Mouse (Mus musculus) heart, embryonic 10.5 days (tissue): ENCODE measurements around the gene Hyal2. TPM values are rescaled to one million over a fixed set of nuclear protein-coding genes. Genes with fewer than 3 reads are reported as not detected.

ENCODE experiments used
- DNase-seq: peaks from one replicate; pipeline ENCODE4 v3.0.0-alpha.2; 2017; ENCODE audit warnings: low spot score
- H3K27ac ChIP-seq: fragments of 300-500 bp; sonication (generic); 2 replicates; pipeline ENCODE4 v1.5.1; 2016; ENCODE audit warnings: mild to moderate bottlenecking
- H3K27me3 ChIP-seq: fragments of 300-500 bp; sonication (generic); 2 replicates; pipeline ENCODE4 v1.6.1; 2016; ENCODE audit warnings: mild to moderate bottlenecking; ENCODE audit not compliant: poor library complexity, insufficient read depth, severe bottlenecking
- H3K36me3 ChIP-seq: fragments of 300-500 bp; sonication (generic); 2 replicates; pipeline ENCODE4 v1.6.1; 2016; ENCODE audit warnings: mild to moderate bottlenecking, moderate library complexity
- H3K4me1 ChIP-seq: fragments of 300-500 bp; sonication (generic); 2 replicates; pipeline ENCODE4 v1.6.1; 2016; ENCODE audit warnings: mild to moderate bottlenecking
- H3K4me3 ChIP-seq: fragments of 300-500 bp; sonication (generic); 2 replicates; pipeline ENCODE4 v1.5.1; 2016; ENCODE audit warnings: mild to moderate bottlenecking, moderate library complexity
- H3K9me3 ChIP-seq: fragments of 300-500 bp; sonication (generic); 2 replicates; pipeline ENCODE4 v1.6.1; 2016; ENCODE audit warnings: mild to moderate bottlenecking, moderate library complexity
- WGBS: fragments of 180-500 bp; shearing (Covaris S2); methylation state at CpG from one replicate; pipeline ENCODE4 v1.1.7; 2016; 5-methylcytosine and 5-hydroxymethylcytosine counted together
- polyA plus RNA-seq: library from polyadenylated mRNA; unstranded; fragments of >200 nt; fragmentation: Nextera tagmentation; extraction: Ambion mirVana; gene quantifications from 2 replicates; pipeline ENCODE4 v1.2.1, GENCODE M21; 2016

Hyal2 gene
- polyA plus RNA-seq, 1 experiment from 2014 or later = 128 TPM

DNA sequence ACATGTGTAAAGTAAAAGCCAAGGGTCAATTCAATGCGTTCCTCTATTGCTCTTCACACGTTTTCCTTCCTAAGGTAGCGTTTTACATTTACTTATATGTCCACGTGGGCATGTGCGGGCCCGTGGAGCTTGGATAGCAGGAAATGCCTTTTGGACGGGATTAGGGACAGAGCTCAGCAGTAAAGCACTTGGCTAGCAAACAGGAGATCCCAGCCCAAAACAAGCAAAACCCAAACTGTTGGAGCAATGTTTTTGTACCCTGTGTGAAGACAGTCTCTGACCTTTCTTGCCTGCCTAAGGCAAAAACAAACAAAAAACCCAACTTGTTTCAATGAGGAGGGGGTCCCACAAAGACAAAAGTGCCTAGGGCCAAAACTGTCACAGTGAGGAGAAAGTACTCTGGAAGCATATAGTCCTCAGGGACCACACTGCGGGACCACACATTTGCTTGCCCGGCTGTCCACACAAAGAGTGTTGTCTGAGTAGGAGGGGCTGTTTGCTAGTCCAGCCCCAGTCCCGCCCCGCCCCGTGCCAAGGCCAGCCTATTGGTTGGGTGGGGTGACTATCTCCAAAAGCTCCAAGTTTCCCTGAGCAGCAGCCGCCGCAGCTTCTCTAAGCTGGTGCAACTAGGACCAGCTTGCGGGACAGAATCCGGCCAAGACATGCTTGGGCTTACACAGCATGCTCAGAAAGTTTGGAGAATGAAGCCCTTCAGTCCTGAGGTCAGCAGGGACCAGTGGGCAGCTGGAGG, 8.8 kb downstream of the Hyal2 start, which contains the start of gene Hyal1:
Gene Hyal1, plus strand, starts transcription at position 571 of the 751 bp plus-strand sequence.
- H3K4me1 ChIP-seq = peaks cover 58% of the 10 kb centered on the region
- H3K27ac ChIP-seq = peak within 1 kb of the TSS; percentile 8
- H3K36me3 ChIP-seq = peaks cover 31% of the 10 kb centered on the region

DNA sequence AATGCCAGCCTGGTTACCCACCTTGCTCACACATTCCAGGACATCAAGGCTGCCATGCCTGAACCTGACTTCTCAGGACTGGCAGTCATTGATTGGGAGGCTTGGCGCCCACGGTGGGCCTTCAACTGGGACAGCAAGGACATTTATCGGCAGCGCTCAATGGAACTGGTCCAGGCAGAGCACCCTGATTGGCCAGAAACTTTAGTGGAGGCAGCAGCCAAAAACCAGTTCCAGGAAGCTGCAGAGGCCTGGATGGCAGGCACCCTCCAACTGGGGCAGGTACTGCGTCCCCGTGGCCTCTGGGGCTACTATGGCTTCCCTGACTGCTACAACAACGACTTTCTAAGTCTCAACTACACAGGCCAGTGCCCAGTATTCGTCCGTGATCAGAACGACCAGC, 10.1 kb downstream of the Hyal2 start:
- no peak overlapping the region for H3K4me3 ChIP-seq
- 88% methylated on average over 10 of the region's 10 CpGs for WGBS

More for the DNA sequence above, 8.8 kb downstream of the Hyal2 start, which contains the start of gene Hyal1:
- Histone ChIP-seq H3K9me3 (no peaks in the 10 kb centered on the region), H3K27me3 (no peaks in the 10 kb centered on the region), H3K4me3 (peak within 1 kb of the TSS; percentile 54)
- 24% methylated on average over 16 of the region's 16 CpGs for WGBS
- peak; percentile 95 for DNase-seq

DNA sequence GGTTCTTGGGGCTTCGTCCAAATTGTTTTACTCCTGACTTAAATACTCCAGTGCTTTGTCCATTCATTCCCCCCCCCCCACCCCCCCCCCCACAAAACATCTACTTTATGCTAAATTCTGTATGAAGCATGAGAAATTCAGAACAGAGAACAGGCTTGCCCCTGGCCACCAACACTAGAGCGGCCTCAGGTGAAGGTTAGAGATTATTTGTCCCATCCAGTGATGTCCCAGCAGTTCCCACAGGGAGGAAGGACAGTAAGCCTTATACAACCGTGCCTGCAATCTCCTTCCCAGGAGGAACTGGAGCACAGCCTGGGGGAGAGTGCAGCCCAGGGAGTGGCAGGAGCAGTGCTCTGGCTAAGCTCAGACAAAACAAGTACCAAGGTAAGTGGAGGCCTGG, 10.8 kb downstream of the Hyal2 start, which contains the start of gene Naa80:
Gene Naa80, plus strand, starts transcription at position 301 of the 400 bp plus-strand sequence.
- Histone ChIP-seq H3K27ac (0 out of 2 replicates have a peak within 1 kb of the TSS, but pooled peaks have one; percentile 25), H3K27me3 (no peaks in the 10 kb centered on the region), H3K4me1 (peaks cover 67% of the 10 kb centered on the region), H3K9me3 (no peaks in the 10 kb centered on the region), H3K4me3 (no peak within 1 kb of the TSS; the same call in 1 of the 2 replicates), H3K36me3 (peaks cover 22% of the 10 kb centered on the region)
- no peak for DNase-seq
- 69% methylated on average over 3 of the region's 3 CpGs for WGBS

More for the DNA sequence above, 10.1 kb downstream of the Hyal2 start:
- Histone ChIP-seq H3K36me3 (peaks cover 21% of the 10 kb centered on the region), H3K4me1 (peaks cover 63% of the 10 kb centered on the region), H3K27ac (no peak overlapping the region), H3K9me3 (no peaks in the 10 kb centered on the region), H3K27me3 (no peaks in the 10 kb centered on the region)
- no peak for DNase-seq

DNA sequence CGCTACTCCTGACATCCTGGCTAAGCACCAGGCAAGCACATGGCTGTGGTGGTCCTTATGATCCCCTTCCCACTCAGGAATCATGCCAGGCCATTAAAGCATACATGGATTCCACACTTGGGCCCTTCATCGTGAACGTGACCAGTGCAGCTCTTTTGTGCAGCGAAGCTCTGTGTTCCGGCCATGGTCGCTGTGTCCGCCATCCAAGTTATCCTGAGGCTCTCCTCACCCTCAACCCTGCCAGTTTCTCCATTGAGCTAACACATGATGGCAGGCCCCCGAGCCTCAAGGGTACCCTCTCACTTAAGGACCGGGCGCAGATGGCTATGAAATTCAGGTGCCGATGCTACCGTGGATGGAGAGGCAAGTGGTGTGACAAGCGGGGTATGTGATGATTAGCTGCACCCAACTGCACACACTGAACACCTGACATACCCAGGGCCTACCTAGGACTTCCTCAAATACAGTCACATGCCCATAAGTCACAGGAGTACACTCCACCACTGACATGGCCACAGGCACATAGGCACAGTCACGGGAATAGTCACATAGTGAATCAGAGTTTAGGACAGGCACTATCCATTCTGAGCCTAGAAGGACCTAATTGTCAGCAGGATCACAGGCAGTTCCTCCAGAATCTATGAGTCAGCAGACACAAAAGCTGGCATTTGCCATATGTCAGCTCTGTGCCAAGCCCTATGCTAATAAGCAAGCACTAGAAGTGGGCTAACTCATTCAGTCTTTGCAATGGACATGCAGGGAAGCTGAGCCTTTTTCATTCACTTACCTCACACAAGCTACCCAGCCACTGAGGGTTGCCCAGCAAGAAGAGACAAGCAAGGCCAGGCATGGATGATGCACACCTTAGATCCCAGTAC, 11.5 kb downstream of the Hyal2 start:
- Histone ChIP-seq H3K27me3 (no peaks in the 10 kb centered on the region), H3K4me3 (no peak overlapping the region), H3K36me3 (peaks cover 21% of the 10 kb centered on the region), H3K4me1 (peaks cover 67% of the 10 kb centered on the region), H3K9me3 (no peaks in the 10 kb centered on the region), H3K27ac (0 out of 2 replicates have a peak overlapping the region, but pooled peaks have one; percentile 25)
- WGBS = 90% methylated on average over 14 of the region's 14 CpGs
- DNase-seq = no peak

DNA sequence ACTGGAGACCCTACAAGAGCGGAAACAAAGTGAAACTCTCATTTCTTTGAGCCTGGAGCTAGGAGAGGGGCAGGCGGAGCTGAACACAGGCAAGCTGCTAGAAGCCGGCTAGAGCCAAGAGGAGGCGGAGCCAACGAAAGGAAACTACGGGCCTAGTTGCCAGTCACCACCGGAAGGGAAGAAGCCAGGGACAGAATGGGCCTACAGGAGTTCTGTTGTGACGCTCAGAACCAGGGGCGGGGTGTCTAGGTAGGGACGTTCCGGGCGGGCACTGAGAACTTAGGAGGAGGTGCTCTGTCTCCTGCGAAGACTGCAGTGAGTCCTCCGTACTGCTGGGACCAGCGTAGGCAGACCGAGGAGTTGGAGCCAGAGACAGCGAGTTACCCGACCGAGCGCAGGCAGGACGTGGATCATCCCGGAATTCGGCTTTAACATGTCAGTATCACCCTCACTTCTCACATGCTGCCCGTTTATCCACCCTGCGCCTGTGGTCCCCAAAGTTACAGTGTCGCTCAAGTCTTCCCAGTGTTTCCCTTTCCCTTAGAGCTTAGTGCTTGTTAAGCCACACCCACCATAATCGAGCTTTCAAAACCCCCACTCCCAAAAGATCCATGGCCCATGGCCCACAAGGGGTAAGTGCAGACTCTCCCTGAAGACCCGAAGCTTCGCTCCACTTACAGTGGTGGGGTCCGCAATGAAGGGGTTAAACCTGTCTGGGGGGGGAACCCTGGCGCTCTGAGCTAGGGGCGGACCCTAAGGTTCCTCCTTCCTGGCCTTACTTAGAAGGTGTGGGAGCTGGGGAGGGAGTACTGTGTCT, 13.0 kb downstream of the Hyal2 start, which contains the start of gene Hyal3:
Gene Hyal3, plus strand, starts transcription at position 318 of the 817 bp plus-strand sequence.
- H3K36me3 ChIP-seq = peaks cover 21% of the 10 kb centered on the region
- H3K4me3 ChIP-seq = peak within 1 kb of the TSS; percentile 82
- no peaks in the 10 kb centered on the region for H3K9me3 ChIP-seq
- peak within 1 kb of the TSS; percentile 94 for H3K27ac ChIP-seq
- peaks cover 63% of the 10 kb centered on the region for H3K4me1 ChIP-seq
- no peaks in the 10 kb centered on the region for H3K27me3 ChIP-seq
- peak; percentile 95 for DNase-seq
- WGBS = under 1% methylated on average over 32 of the region's 32 CpGs

DNA sequence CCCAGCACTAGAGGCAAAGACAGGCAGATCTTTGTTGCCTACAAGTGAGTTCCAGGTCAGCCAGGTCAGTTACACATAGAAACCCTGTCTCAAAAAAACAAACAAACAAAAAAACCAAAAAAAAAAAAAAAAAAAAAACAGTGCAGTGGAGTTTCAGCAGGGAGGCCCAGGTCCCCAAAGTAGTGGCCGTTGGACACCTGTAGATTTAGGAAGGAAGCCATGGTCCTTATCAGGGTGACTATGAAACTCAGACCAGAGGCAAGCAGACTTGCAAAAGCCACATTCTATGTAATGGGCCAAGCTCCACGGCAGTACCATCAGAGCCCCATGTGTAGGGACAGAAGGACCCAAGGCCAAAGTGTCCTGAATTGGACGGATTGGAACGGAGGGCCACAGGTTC, 13.8 kb downstream of the Hyal2 start:
- Histone ChIP-seq H3K4me3 (peak overlapping the region; percentile 82), H3K27me3 (no peaks in the 10 kb centered on the region), H3K36me3 (peaks cover 21% of the 10 kb centered on the region), H3K4me1 (peaks cover 62% of the 10 kb centered on the region), H3K9me3 (no peaks in the 10 kb centered on the region), H3K27ac (peak overlapping the region; percentile 94; the same call in 1 of the 2 replicates)
- no peak for DNase-seq
- 71% methylated on average over 4 of the region's 4 CpGs for WGBS

DNA sequence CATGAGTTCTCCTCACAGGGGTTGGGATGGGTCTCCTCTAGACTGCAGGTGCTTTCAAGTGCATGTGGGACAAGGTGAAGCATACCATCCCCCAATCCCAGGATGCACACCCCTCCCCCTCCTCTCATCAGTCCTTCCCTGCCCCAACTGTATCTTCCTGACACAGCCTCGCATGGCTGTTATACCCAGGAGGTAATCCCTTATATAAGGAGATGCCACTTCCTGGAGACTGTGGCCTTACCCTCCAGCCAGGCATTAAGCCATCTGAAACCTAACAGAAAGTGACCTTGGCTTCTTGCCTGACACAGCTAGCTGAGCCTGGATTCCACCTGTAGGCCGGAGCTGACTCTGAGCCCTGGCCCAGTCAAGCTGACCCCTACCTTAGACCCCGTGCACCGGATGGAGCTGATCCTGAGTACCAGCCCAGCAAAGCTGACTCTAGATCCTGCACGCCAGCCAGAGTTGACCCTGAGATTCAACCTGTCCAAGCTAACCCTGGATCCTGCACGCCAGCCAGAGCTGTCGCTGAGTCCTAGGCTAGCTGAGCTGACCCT, 14.8 kb downstream of the Hyal2 start:
- no peak for DNase-seq
- Histone ChIP-seq H3K4me3 (no peak overlapping the region), H3K4me1 (peaks cover 53% of the 10 kb centered on the region), H3K9me3 (no peaks in the 10 kb centered on the region), H3K27me3 (no peaks in the 10 kb centered on the region), H3K36me3 (peaks cover 21% of the 10 kb centered on the region), H3K27ac (0 out of 2 replicates have a peak overlapping the region, but pooled peaks have one; percentile 94)
- WGBS = 88% methylated on average over 7 of the region's 7 CpGs

DNA sequence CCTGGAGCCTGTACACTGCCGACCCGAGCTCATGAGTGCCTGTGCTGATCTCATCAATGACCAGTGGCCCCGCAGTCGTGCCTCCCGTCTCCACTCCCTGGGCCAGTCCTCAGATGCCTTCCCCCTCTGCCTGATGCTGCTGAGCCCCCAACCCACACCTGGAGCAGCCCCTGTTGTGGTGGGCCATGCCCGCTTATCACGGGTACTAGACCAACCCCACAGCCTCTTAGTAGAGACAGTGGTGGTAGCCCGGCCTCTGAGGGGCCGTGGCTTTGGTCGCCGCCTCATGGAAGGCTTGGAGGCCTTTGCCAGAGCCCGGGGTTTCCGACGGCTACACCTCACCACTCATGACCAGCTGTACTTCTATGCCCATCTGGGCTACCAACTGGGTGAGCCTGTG, 15.4 kb downstream of the Hyal2 start:
- no peaks in the 10 kb centered on the region for H3K27me3 ChIP-seq
- peaks cover 52% of the 10 kb centered on the region for H3K4me1 ChIP-seq
- no peaks in the 10 kb centered on the region for H3K9me3 ChIP-seq
- DNase-seq = no peak
- 86% methylated on average over 14 of the region's 14 CpGs for WGBS
- no peak overlapping the region for H3K4me3 ChIP-seq
- peaks cover 21% of the 10 kb centered on the region for H3K36me3 ChIP-seq
- no peak overlapping the region for H3K27ac ChIP-seq

DNA sequence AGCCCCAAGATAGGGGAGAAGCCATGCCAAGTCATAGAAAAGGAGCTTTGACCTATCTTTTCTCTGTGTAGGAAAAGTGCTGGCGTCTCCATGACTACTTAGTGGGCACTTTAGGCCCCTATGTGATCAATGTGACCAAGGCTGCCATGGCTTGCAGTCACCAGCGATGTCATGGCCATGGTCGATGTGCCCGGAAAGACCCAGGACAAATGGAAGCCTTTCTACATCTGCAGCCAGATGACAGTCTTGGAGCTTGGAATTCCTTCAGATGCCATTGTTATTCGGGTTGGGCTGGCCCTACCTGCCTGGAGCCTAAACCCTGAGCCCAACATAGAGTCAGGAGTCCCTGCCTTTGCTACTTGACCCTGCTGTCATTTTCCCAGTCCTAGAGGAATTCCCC, 18.8 kb downstream of the Hyal2 start:
- H3K4me1 ChIP-seq = peaks cover 49% of the 10 kb centered on the region
- 80% methylated on average over 5 of the region's 5 CpGs for WGBS
- peak overlapping the region; percentile 75 for H3K27ac ChIP-seq
- DNase-seq = no peak
- H3K9me3 ChIP-seq = no peaks in the 10 kb centered on the region
- H3K27me3 ChIP-seq = no peaks in the 10 kb centered on the region
- H3K36me3 ChIP-seq = peaks cover 42% of the 10 kb centered on the region
- H3K4me3 ChIP-seq = no peak overlapping the region; the same call in 1 of the 2 replicates

DNA sequence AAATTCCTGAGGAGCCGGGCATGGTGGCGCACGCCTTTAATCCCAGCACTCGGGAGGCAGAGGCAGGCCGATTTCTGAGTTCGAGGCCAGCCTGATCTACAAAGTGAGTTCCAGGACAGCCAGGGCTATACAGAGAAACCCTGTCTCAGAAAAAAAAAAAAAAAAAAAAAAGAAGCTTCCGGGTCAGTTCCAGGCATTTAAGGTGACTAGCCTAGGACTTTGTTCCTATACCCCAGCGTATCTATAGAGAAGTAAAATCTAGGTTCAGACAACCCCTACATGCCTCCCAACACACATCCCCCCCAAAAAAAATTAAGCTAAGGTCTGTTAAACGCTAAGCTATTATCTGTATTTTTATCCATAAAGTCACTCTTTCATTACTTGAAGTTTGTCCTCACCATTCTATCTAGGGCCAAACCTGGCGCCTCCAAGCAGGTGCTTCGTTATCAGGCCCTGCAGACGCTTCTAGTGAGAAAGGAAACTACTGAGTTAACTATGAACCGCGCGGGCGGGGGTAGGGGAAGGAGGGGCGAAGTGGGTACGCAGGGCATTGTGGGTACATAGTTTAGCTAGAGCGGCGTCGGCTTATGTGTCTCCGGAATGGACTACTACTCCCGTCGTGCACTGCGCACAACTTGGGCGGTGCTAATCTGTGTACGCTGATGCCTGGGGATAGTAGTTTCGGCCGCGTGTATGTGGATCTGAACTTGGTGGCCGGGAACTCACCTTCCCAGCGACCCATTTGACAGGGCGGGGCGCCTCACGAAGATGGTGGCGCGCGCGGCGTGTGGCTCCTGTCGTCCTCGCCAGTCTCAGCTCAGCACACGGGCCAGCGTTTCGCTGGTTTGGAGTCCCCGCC, 19.5 kb downstream of the Hyal2 start, which contains the start of gene Ifrd2:
Gene Ifrd2, plus strand, starts transcription at position 669 of the 859 bp plus-strand sequence.
- peaks cover 49% of the 10 kb centered on the region for H3K36me3 ChIP-seq
- WGBS = 11% methylated on average over 46 of the region's 46 CpGs
- no peaks in the 10 kb centered on the region for H3K9me3 ChIP-seq
- H3K4me3 ChIP-seq = peak within 1 kb of the TSS; percentile 86
- H3K4me1 ChIP-seq = peaks cover 46% of the 10 kb centered on the region
- peak; percentile 100 for DNase-seq
- peak within 1 kb of the TSS; percentile 91 for H3K27ac ChIP-seq
- no peaks in the 10 kb centered on the region for H3K27me3 ChIP-seq
